Mouse (Mus musculus): ENCODE measurements at regions not wholly inside any gene's neighbourhood (a gene's known extent, or its start where the extent isn't known, plus 50 kb on each side); places are given as distances from the start of the nearest gene placed in this dataset.

GRCm38 (mm10) chr16:76773466-76773865 lies 240.0 kb upstream of the Usp25 start:
- TF ChIP-seq CTCF (IDR thresholded peaks at IDR 0.05; ENCODE audit: borderline replicate concordance, insufficient read depth, low read depth, low read length) (no peak), POLR2A (IDR thresholded peaks at IDR 0.05; ENCODE audit: borderline replicate concordance, insufficient read depth, low read length) (no peak)

All from cerebellum, adult 2 months (tissue).